Mouse (Mus musculus): ENCODE measurements at regions not wholly inside any gene's neighbourhood (a gene's known extent, or its start where the extent isn't known, plus 50 kb on each side); places are given as distances from the start of the nearest gene placed in this dataset.

GRCm38 (mm10) chr15:31854764-31855163 is 253.1 kb downstream of the Fam173b start:
- no peak for DNase-seq

DNA sequence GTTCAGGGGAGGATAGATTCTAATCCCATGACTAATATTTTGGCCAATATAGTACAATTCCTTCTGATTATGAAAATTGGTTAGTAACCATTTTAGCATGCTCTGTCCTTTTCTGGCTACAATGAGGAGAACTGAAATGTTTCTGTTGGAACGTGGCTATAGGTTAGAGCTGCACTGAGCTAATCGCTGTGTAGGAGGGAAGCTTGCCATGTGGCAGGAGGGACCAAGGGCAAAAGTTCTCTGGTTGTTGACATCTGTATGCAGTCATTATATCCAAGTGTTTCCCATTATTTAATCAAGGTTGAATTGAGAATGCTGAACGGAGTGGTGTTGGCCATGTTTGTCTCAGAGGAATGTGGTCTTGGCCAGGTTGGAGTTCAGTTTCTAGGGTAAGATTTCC is 253.5 kb downstream of the Fam173b start:
- DNase-seq: no peak

- DNase-seq: no peak
These were observed 267.4 kb downstream of the Fam173b start for GRCm38 (mm10) chr15:31869100-31869499.

DNA sequence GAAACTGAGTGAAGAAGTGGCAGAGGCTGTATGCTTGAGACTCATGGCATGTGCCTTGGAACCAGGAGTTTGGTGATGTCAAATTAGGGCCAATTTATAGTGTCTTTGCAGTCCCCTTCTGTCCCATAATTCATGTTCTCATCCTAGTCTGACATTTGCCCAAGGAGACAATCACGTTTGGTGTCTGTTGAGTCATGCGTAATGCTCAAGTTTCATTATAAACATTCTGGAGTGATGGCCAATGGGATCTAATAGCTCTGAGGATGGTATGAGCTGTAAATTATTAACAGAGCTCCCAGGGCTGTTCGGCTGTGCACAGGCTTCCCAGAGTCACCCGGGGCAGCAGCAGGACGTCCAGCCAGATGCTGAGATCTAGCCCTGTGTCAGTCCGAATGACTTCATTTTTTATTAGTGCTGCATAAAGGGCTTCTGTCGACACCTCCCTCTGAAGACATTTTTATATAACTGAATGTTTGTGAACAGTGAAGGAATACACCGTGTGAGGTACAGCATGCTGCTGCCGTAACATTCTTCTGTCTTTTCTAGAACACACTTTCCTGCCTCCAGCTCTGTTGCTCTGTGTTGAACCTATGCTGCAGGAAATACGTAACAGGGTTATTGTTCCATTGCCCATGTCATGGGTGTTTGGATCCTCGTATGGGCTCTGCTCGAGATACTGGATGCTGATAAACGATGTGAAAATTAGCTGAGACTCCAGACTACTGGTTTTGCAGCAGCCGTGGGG is 268.2 kb downstream of the Fam173b start:
- DNase-seq: no peak

- no peak for DNase-seq
These were observed 273.8 kb downstream of the Fam173b start for GRCm38 (mm10) chr15:31875436-31875835.

DNA sequence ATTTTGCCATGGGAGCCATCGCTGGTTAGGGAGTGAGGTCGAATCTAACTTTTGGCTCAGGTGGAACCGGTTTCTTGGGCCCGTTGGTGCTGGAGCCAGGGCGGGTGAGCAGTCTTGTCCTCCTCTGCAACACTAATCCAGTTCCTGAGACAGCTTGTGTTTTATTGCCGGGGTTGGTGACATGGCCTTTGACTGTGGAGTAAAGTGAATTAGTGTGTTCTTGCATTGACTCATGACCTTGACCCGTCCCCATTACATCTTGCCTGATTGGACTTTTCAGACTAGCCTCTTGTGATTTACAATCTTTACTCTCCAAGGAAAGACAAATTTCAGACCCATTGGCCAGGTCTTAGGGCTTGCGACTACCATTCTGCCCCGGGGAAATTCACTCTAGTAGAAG is 278.8 kb downstream of the Fam173b start:
- peak; percentile 28 for DNase-seq

DNA sequence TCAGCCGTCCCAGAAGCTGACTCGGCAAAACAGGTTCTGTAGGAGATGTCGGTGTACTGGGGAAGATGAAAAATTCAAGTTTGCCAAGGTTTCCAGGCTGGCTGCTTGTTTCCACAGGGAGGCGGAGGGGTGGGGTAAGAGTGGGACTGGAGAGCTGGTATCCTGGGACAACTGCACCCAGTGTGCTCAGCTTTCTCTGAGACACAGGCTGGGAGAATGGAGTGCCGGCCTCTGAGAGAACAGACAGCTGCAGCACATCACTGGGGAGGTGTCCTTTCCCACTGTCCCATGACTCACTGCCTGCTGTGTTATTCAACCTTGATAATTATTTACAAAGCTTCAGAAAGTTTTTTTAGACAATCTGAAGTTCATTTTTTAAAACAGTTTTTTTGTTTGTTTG is 280.7 kb downstream of the Fam173b start:
- peak; percentile 33 for DNase-seq

DNA sequence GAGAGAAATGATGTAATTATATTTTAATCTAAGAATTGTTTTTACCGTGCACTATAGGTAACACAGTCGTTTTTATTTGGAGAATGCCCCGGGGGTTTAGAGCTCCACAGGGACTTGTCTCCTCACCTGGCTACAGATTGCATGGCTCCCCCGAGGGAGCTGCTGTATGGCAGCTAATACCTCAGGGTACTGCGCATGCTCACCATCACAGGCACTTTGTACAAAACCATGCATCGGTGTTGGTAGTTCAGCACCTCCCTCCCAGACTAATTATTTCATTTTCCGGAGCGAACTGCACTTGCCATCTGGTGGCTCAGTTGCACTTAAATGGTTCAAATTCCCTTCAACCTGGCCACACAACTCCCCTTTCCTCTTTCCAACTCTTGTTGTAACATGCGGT is 281.9 kb downstream of the Fam173b start:
- no peak for DNase-seq

DNA sequence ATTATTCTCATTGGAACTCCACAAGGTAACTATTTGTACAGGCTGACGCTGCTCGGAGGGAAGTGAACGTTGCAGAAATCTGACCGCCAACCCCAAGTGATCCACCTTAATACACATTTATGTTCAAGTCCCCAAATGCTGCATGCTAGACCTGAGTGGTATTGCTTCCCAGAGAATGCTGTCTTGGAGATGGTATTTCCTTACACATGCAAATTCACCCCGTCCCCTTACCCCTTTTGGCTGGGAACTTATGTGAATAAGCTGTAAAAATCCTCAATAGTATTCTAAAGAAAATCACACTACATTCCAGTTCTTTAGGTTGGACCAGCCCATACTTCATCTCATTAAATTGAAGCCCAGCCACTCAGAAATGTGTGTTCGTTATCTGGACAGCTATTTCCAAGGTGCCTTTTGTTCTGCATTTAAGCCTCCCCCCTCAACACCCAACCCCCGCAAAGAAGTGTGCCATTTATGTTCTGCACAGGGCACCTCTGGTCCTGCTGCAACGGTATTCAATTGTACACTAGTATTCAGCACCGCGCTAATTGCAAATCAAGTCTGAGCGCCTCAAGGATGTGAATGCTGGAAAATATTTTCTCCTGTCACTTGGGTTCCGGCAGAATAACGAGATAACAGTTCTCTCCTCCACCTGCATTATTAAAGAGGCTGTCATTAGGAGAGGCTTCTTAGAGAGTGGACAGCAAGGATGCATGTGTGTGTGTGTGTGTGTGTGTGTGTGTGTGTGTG is 278.0 kb upstream of the Tas2r119 start:
- no peak for DNase-seq

DNA sequence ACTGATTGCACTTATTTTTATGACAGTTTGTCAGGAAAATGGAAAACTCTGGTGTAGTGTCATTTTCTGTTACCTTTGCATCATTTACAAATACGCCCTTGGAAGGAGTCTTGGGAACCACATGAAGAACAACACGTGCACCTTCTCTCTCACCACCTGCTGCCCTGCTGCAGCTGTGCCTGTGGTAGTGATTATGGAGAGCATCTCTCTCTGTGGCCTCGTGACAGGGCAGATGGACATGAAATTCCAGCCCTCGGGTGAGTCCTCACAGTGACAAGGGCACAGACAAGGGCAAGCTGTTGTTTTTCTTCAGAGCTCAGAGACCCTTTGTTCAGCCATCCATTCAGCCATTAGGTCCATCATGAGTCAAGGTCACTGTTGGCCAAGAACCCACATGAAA is 276.8 kb upstream of the Tas2r119 start:
- DNase-seq: no peak

- DNase-seq: no peak
These were observed 268.7 kb upstream of the Tas2r119 start for GRCm38 (mm10) chr15:31908432-31908831.

DNA sequence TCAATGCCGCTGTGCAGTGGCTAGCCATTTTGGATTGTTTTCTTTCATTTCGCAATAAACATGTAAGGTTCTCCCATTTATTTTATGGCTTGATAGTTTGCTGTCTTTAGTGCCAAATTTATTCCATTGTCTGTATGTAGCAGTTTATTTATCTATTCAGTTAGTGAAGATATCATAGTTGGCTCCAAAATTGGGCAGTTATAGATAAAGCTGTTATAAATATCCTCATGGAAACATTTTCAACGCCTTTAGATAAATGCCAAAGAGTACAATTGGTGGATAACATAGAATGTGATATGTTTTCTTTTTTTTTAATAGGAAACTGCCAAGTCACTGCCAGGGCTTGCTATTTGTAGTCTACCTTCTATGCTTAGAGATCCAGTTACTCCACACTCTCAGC is 265.1 kb upstream of the Tas2r119 start:
- no peak for DNase-seq

DNA sequence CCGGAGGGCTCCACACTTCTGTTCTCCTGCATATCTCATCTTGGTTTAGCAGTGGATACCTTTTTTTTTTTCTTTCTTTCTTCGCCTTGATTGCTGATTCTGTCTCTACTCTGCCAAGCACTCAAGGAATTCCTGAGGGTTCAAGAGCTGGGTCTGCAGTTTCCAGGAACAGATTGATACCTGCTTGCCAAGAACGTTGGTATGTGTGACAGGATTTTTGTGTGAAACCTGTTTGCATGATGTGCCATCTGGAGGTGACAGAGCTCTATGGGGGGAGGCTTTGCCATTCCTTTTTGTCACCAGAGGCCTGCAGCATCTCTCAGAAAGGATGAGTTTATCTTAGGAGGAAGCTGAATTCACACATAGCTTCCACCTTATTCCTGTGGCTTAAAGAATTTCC is 255.6 kb upstream of the Tas2r119 start:
- DNase-seq: no peak

- DNase-seq: no peak
These were observed 216.8 kb upstream of the Tas2r119 start for GRCm38 (mm10) chr15:31960301-31960700.

DNA sequence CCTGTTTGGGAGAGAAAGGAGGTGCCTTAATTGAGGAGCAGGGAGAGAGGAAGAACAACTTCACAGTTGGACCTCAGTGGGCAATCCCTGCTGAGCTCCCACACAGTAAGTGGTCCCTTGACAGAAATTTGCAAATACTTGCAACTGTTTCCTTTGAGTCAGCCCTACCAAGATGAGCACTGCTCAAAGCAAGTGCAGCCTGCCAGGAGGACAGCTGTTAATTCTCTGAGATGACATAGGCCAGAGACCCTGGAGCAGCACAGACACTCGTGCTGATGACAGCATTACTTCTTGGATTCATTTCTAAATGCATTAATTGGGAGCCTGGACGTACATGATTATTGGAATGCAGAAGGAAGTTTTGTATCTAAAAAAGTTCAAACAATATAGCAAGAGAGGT is 215.1 kb upstream of the Tas2r119 start:
- DNase-seq: no peak

DNA sequence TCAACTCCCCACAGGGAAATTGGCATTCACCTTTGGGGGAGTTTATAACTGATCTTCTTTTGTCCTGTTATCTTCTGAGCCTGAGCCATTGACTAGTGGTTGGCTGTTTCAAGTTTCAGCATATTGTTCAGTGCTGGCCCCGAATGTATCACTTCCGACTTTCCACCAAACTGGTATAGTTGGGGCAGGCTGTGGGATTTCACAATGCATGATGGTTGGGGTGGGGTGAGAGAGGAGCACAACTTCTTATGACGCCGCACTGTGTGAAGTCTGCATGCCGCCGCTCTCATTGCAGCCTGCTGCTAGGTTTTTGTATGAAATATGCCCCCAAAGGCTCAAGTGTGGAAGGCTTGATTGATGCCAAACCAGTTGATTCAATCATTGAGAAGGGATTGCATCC is 212.2 kb upstream of the Tas2r119 start:
- DNase-seq: no peak

GRCm38 (mm10) chr15:31965542-31965941 is 211.5 kb upstream of the Tas2r119 start:
- no peak for DNase-seq

- DNase-seq: no peak
These were observed 204.2 kb upstream of the Tas2r119 start for GRCm38 (mm10) chr15:31972891-31973290.

DNA sequence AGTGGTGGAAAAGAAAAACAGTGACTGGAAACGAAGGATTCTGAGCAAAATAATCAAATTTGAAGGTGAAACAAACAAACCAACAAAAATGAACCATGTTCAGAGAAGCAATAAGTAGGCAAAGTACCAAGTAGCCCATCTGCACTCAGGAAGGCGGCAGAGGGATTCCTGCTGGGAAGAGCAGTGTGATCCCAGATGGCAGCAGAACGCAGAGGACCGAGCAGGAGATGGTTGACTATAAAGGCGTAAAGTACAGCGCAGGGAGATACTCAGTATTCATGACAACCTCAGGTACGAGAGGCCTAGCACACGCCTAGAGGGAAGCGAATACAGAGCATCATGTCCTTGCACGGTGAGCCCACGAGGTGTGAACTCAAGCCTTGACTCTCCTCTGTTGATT is 203.2 kb upstream of the Tas2r119 start:
- DNase-seq: no peak

- no peak for DNase-seq
These were observed 200.6 kb upstream of the Tas2r119 start for GRCm38 (mm10) chr15:31976461-31976860.

- DNase-seq: no peak
These were observed 199.5 kb upstream of the Tas2r119 start for GRCm38 (mm10) chr15:31977563-31977962.

GRCm38 (mm10) chr15:31979961-31980360 is 197.1 kb upstream of the Tas2r119 start:
- no peak for DNase-seq

DNA sequence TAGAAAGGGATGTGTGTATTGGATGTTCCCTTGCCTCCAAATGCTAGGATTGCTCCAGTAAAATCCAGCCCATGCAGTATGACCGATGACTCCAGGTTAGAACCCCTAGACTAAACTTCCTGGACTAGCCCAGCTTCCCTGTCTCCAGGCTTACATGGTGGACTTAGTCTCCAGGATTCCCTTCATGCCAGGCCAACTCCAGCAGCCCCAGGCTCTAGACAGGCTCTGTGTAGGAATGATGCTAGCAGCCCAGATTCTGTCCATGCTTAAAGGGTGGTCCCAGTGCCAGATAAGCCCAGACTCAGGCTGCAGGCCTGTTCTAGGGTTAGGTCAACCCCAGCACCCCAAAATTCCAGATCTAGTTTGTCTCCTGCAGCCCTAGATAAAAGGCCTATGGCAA is 196.3 kb upstream of the Tas2r119 start:
- no peak for DNase-seq

GRCm38 (mm10) chr15:31987291-31987690 is 189.8 kb upstream of the Tas2r119 start:
- no peak for DNase-seq
